Mouse (Mus musculus): ENCODE measurements around the gene Gm266. TPM values are rescaled to one million over a fixed set of nuclear protein-coding genes. Genes with fewer than 3 reads are reported as not detected.
"Not testable (repeated sequence)": the region's sequence is repeated elsewhere in the genome, so short reads cannot be mapped to it uniquely, and the experiment has no call there.

Gm266 gene
- total and polyA plus RNA-seq, 2 experiments from 2014 or later = 5.1 to 5.2 TPM

DNA sequence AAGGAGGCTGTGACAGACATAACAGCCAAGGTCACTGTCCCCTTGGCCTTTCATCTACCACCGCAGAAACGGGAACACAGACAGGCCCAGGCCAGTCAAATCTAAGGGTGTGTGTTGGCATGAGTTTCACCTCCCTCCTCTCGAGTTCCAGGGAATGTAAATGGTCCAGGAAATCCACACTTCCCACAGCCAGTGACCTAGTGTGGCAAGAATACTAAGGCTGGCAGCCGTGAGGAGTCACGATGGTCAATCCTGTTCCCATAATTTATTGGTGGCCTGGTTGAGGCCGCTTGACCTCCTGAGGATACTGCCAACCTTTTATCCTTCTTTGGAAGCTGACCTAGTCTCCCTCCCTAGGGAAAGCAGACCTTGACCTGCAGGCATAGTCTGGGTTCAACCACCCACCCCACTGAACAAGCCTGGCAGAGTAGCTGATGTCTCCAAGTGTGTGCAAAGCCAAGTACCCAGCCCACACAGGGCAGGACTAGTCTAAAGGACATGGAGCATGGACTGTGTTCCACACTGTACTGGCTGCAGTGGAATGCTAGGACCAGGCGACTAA is 28.7 kb upstream of the Gm266 start:
- TF ChIP-seq CTCF (IDR thresholded peaks at IDR 0.05; ENCODE audit: low read depth) = no peak
- 72% methylated on average over 7 of the region's 7 CpGs for WGBS
- peak overlapping the region; percentile 45 for H3K27ac ChIP-seq (ENCODE audit: low read depth, low read length)
- H3K9me3 ChIP-seq (ENCODE audit: low read length) = no peaks in the 10 kb centered on the region
- DNase-seq (no peak), ATAC-seq (peak; percentile 62)
- no peaks in the 10 kb centered on the region for H3K27me3 ChIP-seq (ENCODE audit: insufficient read depth, low read length)
- no peak overlapping the region for H3K9ac ChIP-seq
- H3K4me2 ChIP-seq (ENCODE audit: low read depth) = no peak overlapping the region
- H3K4me3 ChIP-seq (ENCODE audit: low read depth, low read length) = no peak overlapping the region
- H3K4me1 ChIP-seq (ENCODE audit: insufficient read depth) = no peaks in the 10 kb centered on the region
- H3K36me3 ChIP-seq (ENCODE audit: insufficient read depth) = no peaks in the 10 kb centered on the region

DNA sequence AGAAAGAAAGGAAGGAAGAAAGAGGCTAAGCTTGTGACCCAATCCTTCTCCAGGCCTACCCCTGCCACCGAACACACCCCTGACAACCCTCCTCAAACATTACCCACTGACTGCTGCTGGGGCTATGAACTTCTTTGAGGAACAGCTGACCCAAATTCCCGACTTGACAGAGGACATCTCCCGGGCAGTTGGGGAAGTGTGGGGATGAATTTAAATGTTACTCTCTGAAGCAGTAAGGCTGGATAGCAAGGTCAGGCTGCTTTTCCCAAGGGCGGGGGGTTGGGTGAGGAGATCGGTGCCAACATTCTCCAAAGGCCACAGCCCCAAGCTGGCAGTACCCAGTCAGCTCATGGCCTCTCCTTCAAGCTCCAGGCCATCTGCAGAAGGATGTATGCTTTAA is 28.1 kb upstream of the Gm266 start:
- 60% methylated on average over 5 of the region's 5 CpGs for WGBS

DNA sequence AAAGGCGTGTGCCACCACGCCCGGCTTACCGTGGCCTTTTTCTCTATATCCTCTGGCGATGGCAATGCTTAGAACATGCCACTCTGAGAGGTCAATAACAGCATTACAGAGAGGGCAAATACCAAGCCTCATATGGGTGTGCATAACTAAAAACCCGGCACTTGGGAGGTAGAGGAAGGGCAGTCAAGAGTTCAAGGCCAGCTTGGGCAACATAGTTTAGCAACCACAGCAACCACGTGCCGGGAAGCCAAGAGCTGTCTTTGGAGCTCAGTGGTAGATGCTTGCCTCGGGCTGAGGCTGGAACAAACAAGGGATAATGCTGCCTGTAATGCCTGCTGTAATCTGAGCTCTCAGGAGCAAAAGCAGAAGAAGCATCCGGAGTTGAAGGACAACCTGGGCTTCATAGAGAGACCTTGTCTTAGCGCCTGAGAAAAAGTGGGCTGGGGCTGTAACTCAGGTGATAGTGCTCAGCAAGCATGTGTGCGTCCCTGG is 27.0 kb upstream of the Gm266 start:
- no peaks in the 10 kb centered on the region for H3K27me3 ChIP-seq (ENCODE audit: insufficient read depth, low read length)
- DNase-seq = no peak
- H3K9ac ChIP-seq = no peak overlapping the region
- H3K4me1 ChIP-seq (ENCODE audit: insufficient read depth) = no peaks in the 10 kb centered on the region
- no peaks in the 10 kb centered on the region for H3K36me3 ChIP-seq (ENCODE audit: insufficient read depth)
- no peak overlapping the region for H3K4me3 ChIP-seq (ENCODE audit: low read depth, low read length)
- H3K4me2 ChIP-seq (ENCODE audit: low read depth) = no peak overlapping the region
- ATAC-seq = no peak
- no peak overlapping the region for H3K27ac ChIP-seq (ENCODE audit: low read depth, low read length)
- no peak for TF ChIP-seq CTCF (IDR thresholded peaks at IDR 0.05; ENCODE audit: low read depth)
- no peaks in the 10 kb centered on the region for H3K9me3 ChIP-seq (ENCODE audit: low read length)
- WGBS = 91% methylated on average over 12 of the region's 12 CpGs

More for the DNA sequence above, 28.1 kb upstream of the Gm266 start:
- Histone ChIP-seq H3K4me2 (ENCODE audit: low read depth) (no peak overlapping the region), H3K27ac (ENCODE audit: low read depth, low read length) (no peak overlapping the region), H3K4me1 (ENCODE audit: insufficient read depth) (no peaks in the 10 kb centered on the region), H3K9me3 (ENCODE audit: low read length) (no peaks in the 10 kb centered on the region), H3K36me3 (ENCODE audit: insufficient read depth) (no peaks in the 10 kb centered on the region), H3K27me3 (ENCODE audit: insufficient read depth, low read length) (no peaks in the 10 kb centered on the region), H3K4me3 (ENCODE audit: low read depth, low read length) (no peak overlapping the region), H3K9ac (no peak overlapping the region)
- TF ChIP-seq CTCF (IDR thresholded peaks at IDR 0.05; ENCODE audit: low read depth) = no peak
- ATAC-seq (peak; percentile 88), DNase-seq (peak; percentile 54)

DNA sequence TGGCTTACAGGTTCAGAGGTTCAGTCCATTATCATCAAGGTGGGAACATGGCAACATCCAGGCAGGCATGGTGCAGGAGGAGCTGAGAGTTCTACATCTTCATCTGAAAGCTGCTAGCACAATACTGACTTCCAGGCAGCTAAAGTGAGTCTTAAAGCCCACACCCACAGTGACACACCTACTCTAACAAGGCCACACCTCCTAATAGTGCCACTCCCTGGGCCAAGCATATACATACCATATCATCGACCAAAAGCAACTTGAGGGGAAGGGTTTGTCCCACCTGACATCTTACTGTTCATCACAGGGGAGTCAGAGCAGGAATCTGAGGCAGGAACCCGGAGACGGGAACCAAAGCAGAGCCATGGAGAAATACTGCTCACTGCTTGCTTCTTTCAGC is 22.8 kb upstream of the Gm266 start:
- not testable (repeated sequence) for H3K4me1 ChIP-seq (ENCODE audit: insufficient read depth); H3K9ac ChIP-seq; H3K4me3 ChIP-seq (ENCODE audit: low read depth, low read length); ATAC-seq; H3K9me3 ChIP-seq (ENCODE audit: low read length); H3K27ac ChIP-seq (ENCODE audit: low read depth, low read length); DNase-seq; H3K27me3 ChIP-seq (ENCODE audit: insufficient read depth, low read length); H3K4me2 ChIP-seq (ENCODE audit: low read depth); H3K36me3 ChIP-seq (ENCODE audit: insufficient read depth)
- WGBS = 84% methylated on average over 3 of the region's 3 CpGs

DNA sequence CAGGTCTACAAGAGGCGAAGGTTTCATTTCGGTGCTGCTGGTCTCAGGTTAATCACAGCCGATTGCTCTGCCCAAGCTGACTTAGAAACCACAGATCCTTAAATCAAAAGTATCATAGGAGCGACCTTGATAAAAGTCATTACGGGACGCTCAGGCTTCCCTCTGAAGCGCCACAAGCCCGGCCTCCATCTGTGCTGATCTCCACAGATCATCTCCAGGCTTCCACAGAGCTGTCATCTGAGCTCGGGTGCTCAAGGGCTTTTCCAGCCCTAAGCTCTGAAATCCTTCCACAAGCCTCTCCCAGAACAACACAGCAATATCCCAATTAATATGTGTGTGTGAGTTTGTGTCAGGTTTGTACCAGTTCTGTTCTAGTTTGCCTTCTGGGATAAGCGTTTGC is 22.3 kb upstream of the Gm266 start:
- no peak for TF ChIP-seq CTCF (IDR thresholded peaks at IDR 0.05; ENCODE audit: low read depth)
- DNase-seq (no peak), ATAC-seq (no peak)
- Histone ChIP-seq H3K4me1 (ENCODE audit: insufficient read depth) (no peaks in the 10 kb centered on the region), H3K36me3 (ENCODE audit: insufficient read depth) (no peaks in the 10 kb centered on the region), H3K9me3 (ENCODE audit: low read length) (no peaks in the 10 kb centered on the region), H3K9ac (no peak overlapping the region), H3K4me3 (ENCODE audit: low read depth, low read length) (no peak overlapping the region), H3K4me2 (ENCODE audit: low read depth) (no peak overlapping the region), H3K27ac (ENCODE audit: low read depth, low read length) (no peak overlapping the region), H3K27me3 (ENCODE audit: insufficient read depth, low read length) (no peaks in the 10 kb centered on the region)
- WGBS = 91% methylated on average over 10 of the region's 10 CpGs

DNA sequence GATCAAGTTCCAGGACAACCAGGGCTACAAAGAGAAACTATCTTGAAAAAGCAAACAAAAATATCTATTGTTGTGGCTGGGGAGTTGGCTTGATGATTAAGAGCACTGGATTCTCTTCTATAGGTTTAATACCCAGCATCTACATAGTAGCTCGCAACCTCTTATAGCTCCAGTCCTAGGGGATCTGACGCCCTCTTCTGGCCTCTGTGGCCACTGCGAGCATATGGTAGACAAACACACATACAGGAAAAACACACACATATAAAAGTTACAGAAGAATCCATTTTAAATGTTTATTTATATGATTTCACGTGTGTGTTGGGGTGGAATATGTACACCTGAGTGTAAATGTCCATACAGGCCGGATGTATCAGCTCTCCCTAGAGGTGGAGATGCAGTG is 21.4 kb upstream of the Gm266 start:
- Histone ChIP-seq H3K4me3 (ENCODE audit: low read depth, low read length) (no peak overlapping the region), H3K36me3 (ENCODE audit: insufficient read depth) (no peaks in the 10 kb centered on the region), H3K27ac (ENCODE audit: low read depth, low read length) (no peak overlapping the region), H3K9me3 (ENCODE audit: low read length) (no peaks in the 10 kb centered on the region), H3K4me1 (ENCODE audit: insufficient read depth) (no peaks in the 10 kb centered on the region), H3K27me3 (ENCODE audit: insufficient read depth, low read length) (no peaks in the 10 kb centered on the region), H3K4me2 (ENCODE audit: low read depth) (no peak overlapping the region), H3K9ac (no peak overlapping the region)
- TF ChIP-seq CTCF (IDR thresholded peaks at IDR 0.05; ENCODE audit: low read depth) = no peak
- DNase-seq (no peak), ATAC-seq (no peak)
- WGBS = 66% methylated on average over 5 of the region's 5 CpGs

DNA sequence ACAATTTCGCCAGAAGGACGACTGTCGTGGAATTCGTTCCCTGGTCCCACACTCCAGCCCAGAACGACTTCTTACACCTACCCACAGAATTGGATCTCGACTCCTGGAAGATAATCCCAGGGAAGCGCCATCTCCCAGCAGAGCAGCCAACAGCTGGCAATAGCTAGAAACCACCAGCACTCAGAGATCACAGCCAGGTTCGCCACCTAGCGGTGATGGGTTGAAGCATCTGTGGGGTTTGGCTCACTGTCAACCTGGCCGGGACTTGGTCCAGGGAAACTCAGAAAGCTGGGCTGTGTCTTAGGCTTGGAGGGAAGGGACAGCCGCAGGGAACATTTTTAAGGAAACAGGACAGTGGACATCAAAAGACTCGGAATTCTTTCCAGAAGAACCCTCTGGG is 19.3 kb upstream of the Gm266 start:
- H3K27me3 ChIP-seq (ENCODE audit: insufficient read depth, low read length) = no peaks in the 10 kb centered on the region
- TF ChIP-seq CTCF (IDR thresholded peaks at IDR 0.05; ENCODE audit: low read depth) = peak; percentile 97
- DNase-seq (peak; percentile 95), ATAC-seq (peak; percentile 88)
- H3K9ac ChIP-seq = peak overlapping the region; percentile 26
- H3K4me2 ChIP-seq (ENCODE audit: low read depth) = peak overlapping the region; percentile 43
- H3K9me3 ChIP-seq (ENCODE audit: low read length) = no peaks in the 10 kb centered on the region
- H3K4me1 ChIP-seq (ENCODE audit: insufficient read depth) = no peaks in the 10 kb centered on the region
- WGBS = 2% methylated on average over 12 of the region's 12 CpGs
- H3K4me3 ChIP-seq (ENCODE audit: low read depth, low read length) = peak overlapping the region; percentile 32
- H3K36me3 ChIP-seq (ENCODE audit: insufficient read depth) = no peaks in the 10 kb centered on the region
- peak overlapping the region; percentile 41; the same call in 1 of the 2 replicates for H3K27ac ChIP-seq (ENCODE audit: low read depth, low read length)

Measured in forebrain, postnatal 0 days (tissue).